Comparison of ENCODE assay signal across 8 mouse cellular contexts in the genomic region with DNA sequence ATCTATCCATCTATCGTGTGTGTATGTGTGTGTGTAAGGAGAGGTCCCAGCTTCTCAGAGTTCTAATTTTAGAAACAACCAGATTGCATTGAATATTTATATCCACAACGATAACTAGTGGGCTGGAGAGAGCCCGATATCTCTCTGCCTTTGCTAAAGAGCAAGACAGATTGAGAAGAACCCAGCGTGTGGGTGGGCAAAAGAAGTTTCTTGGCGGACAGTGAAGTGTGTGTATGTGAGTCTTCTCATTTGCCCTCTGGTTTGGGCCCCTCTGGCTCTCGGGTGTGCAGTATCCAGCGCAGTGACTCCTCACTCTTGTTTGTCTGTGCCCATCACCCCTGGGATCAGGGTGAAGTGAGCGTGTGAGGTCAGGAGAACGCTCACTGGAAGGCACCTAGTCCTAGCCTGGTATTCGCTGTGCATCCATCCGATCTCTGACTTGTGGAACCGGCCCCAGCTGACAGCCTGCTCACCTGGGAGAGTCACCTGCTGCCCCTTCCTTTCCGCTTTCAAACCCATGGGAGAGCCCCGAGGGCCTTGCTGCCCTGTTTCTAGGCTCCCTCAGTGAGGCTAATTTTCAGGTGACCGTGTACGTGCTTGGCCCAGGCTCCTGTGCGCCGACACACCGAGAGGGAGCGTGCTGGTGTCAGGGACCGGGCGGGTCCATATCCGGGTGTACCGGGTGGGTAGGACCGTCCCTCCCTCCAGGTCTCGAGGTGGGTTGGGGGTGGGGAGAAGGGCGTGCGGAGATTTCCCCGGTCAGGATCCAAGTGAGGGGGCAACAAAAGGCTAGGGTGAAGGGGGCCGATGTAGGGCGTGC. TPM values are rescaled to one million over a fixed set of nuclear protein-coding genes. Genes with fewer than 3 reads are reported as not detected.
DNase-seq lines count a peak whose midpoint lies in the region; ATAC-seq and TF ChIP-seq lines count a peak whose summit lies in the region.

No protein-coding gene starts in this region.

- H3K4me3 ChIP-seq in kidney, postnatal 0 days (replicated peaks; ENCODE audit: low read depth, low read length), result peak overlapping the region; percentile 79
- peak overlapping the region; percentile 71 for H3K4me3 ChIP-seq in forebrain, embryonic 15.5 days
- peak overlapping the region; percentile 55 for H3K4me3 ChIP-seq in left cerebral cortex, adult 2 months
- H3K4me3 ChIP-seq in midbrain, embryonic 15.5 days, result peak overlapping the region; percentile 59

- peak overlapping the region; percentile 83 for H3K9ac ChIP-seq in kidney, postnatal 0 days (ENCODE audit: low read depth, low read length)
- peak overlapping the region; percentile 78 for H3K9ac ChIP-seq in forebrain, embryonic 15.5 days (replicated peaks)
- peak overlapping the region; percentile 72 for H3K9ac ChIP-seq in midbrain, embryonic 15.5 days

- no peaks in the 10 kb centered on the region for H3K9me3 ChIP-seq in kidney, postnatal 0 days (replicated peaks; ENCODE audit: low read length)
- H3K9me3 ChIP-seq in forebrain, embryonic 15.5 days, result no peaks in the 10 kb centered on the region
- H3K9me3 ChIP-seq in midbrain, embryonic 15.5 days, result no peaks in the 10 kb centered on the region

- peak overlapping the region; percentile 89 for H3K27ac ChIP-seq in kidney, postnatal 0 days
- peak overlapping the region; percentile 70 for H3K27ac ChIP-seq in forebrain, embryonic 15.5 days (replicated peaks)
- H3K27ac ChIP-seq in left cerebral cortex, adult 2 months, result peak overlapping the region; percentile 96
- peak overlapping the region; percentile 86 for H3K27ac ChIP-seq in midbrain, embryonic 15.5 days

- no peak for DNase-seq in kidney, postnatal 0 days (ENCODE audit: low spot score)
- no peak for DNase-seq in kidney, postnatal 10 days
- peak; percentile 61 to 67 for DNase-seq in cerebellum, adult 18-20 months
- peak; percentile 30 to 43 for DNase-seq in left cerebral cortex, adult 2 months (ENCODE audit: extremely low spot score in 1 of 2, low spot score in 2 of 2)
- DNase-seq in ovary, postnatal 14 days (ENCODE audit: low spot score), result no peak

- H3K36me3 ChIP-seq in kidney, postnatal 0 days (ENCODE audit: insufficient read depth, low read length), result no peaks in the 10 kb centered on the region
- no peaks in the 10 kb centered on the region for H3K36me3 ChIP-seq in forebrain, embryonic 15.5 days
- no peaks in the 10 kb centered on the region for H3K36me3 ChIP-seq in midbrain, embryonic 15.5 days (replicated peaks)

- 9% methylated on average over 31 of the region's 31 CpGs for WGBS in kidney, postnatal 0 days
- 7% methylated on average over 31 of the region's 31 CpGs for WGBS in forebrain, embryonic 15.5 days
- 7% methylated on average over 31 of the region's 31 CpGs for WGBS in midbrain, embryonic 15.5 days

- intact Hi-C loops in left cerebral cortex, adult 2 months (cut with DNase I), result loop anchor here (1.0 to 5.0 kb wide), 5 partner anchors 31 to 255 kb away; no protein-coding TSS in a partner anchor

- no peaks in the 10 kb centered on the region for H3K4me1 ChIP-seq in kidney, postnatal 0 days (replicated peaks; ENCODE audit: insufficient read depth, low read length)
- H3K4me1 ChIP-seq in forebrain, embryonic 15.5 days, result peaks cover 16% of the 10 kb centered on the region
- peaks cover 15% of the 10 kb centered on the region for H3K4me1 ChIP-seq in midbrain, embryonic 15.5 days

- no peak for TF ChIP-seq CTCF in kidney, postnatal 0 days (IDR thresholded peaks at IDR 0.05; ENCODE audit: low read depth)
- no peak for TF ChIP-seq CTCF in left cerebral cortex, adult 2 months (IDR thresholded peaks at IDR 0.05)

- H3K27me3 ChIP-seq in kidney, postnatal 0 days (ENCODE audit: insufficient read depth, low read length), result no peaks in the 10 kb centered on the region
- no peaks in the 10 kb centered on the region for H3K27me3 ChIP-seq in forebrain, embryonic 15.5 days
- H3K27me3 ChIP-seq in midbrain, embryonic 15.5 days (replicated peaks), result 0 out of 2 replicates have a peak, but pooled peaks cover 3% of the 10 kb centered on the region

- ATAC-seq in kidney, postnatal 0 days (replicated peaks; ENCODE audit: low FRiP score, low read depth), result peak; percentile 65
- peak; percentile 63 for ATAC-seq in forebrain, embryonic 15.5 days (replicated peaks)
- ATAC-seq in midbrain, embryonic 15.5 days (replicated peaks), result peak; percentile 79
- ATAC-seq in CD4-positive, CD25-positive, alpha-beta regulatory T cell, adult 4 months, result no peak

- H3K4me2 ChIP-seq in kidney, postnatal 0 days (ENCODE audit: low read length), result peak overlapping the region; percentile 93
- H3K4me2 ChIP-seq in forebrain, embryonic 15.5 days (replicated peaks), result peak overlapping the region; percentile 78
- H3K4me2 ChIP-seq in midbrain, embryonic 15.5 days, result peak overlapping the region; percentile 79

RNA-seq across cellular contexts. Expression of gene Osbpl10, which starts 0.7 kb away (rescaled TPM):
- polyA plus RNA-seq in kidney, postnatal 0 days (2015; fragmentation: Nextera tagmentation; extraction: Ambion mirVana), result 2.3 and 2.8 TPM in 2 replicates
- polyA plus RNA-seq in forebrain, embryonic 15.5 days (2015; fragmentation: Nextera tagmentation; extraction: Ambion mirVana), result 1.9 and 2.6 TPM in 2 replicates
- 10 to 100 TPM; 48.5 to 56.3 TPM for total RNA-seq in left cerebral cortex, adult 2 months (2021)
- polyA plus RNA-seq in midbrain, embryonic 15.5 days (2015; fragmentation: Nextera tagmentation; extraction: Ambion mirVana), result 2.8 and 4.3 TPM in 2 replicates
- not detected for polyA plus RNA-seq in CD4-positive, CD25-positive, alpha-beta regulatory T cell, adult 4 months (2017; shearing (Covaris generic))

RNA-seq across cellular contexts. Expression of gene Rps27rt, which starts 4.9 kb away (rescaled TPM):
- 792 and 845 TPM in 2 replicates for polyA plus RNA-seq in kidney, postnatal 0 days (2015; fragmentation: Nextera tagmentation; extraction: Ambion mirVana)
- polyA plus RNA-seq in forebrain, embryonic 15.5 days (2015; fragmentation: Nextera tagmentation; extraction: Ambion mirVana), result 229 and 257 TPM in 2 replicates
- 10 to 100 TPM; 14.7 to 28.5 TPM for total RNA-seq in left cerebral cortex, adult 2 months (2021)
- 154 and 180 TPM in 2 replicates for polyA plus RNA-seq in midbrain, embryonic 15.5 days (2015; fragmentation: Nextera tagmentation; extraction: Ambion mirVana)
- 1,000 to 10,000 TPM; 2,534 to 6,238 TPM for polyA plus RNA-seq in CD4-positive, CD25-positive, alpha-beta regulatory T cell, adult 4 months (2017; shearing (Covaris generic))

RNA-seq across cellular contexts. Expression of gene Gpd1l, which starts 43.9 kb away (rescaled TPM):
- polyA plus RNA-seq in kidney, postnatal 0 days (2015; fragmentation: Nextera tagmentation; extraction: Ambion mirVana), result 17.2 and 18.1 TPM in 2 replicates
- 29.9 and 30.9 TPM in 2 replicates for polyA plus RNA-seq in forebrain, embryonic 15.5 days (2015; fragmentation: Nextera tagmentation; extraction: Ambion mirVana)
- total RNA-seq in left cerebral cortex, adult 2 months (2021), result 10 to 100 TPM; 82.0 to 88.7 TPM
- polyA plus RNA-seq in midbrain, embryonic 15.5 days (2015; fragmentation: Nextera tagmentation; extraction: Ambion mirVana), result 30.8 and 30.9 TPM in 2 replicates
- 10 to 100 TPM; 17.5 to 26.8 TPM for polyA plus RNA-seq in CD4-positive, CD25-positive, alpha-beta regulatory T cell, adult 4 months (2017; shearing (Covaris generic))

Comparison
In these comparisons a context has a peak if more than half of its experiments do, and no peak if none do; other contexts are left out.
1. DNase-seq: peak in cerebellum, adult 18-20 months (2 of 2) and left cerebral cortex, adult 2 months (2 of 2); none in kidney, postnatal 0 days (single experiment), kidney, postnatal 10 days (single experiment) and ovary, postnatal 14 days (single experiment).
2. Peak in every context shown above with its lines, with median percentiles within 50 percentile points of each other: H3K27ac ChIP-seq, H3K4me2 ChIP-seq, H3K4me3 ChIP-seq and H3K9ac ChIP-seq.